Mouse (Mus musculus) CH12.LX (cell line): Measurements from ENCODE around the gene Rnf138rt1. TPM values are rescaled to one million over a fixed set of nuclear protein-coding genes. Genes with fewer than 3 reads are reported as not detected.

Experiments used
- DNase-seq: peaks from one replicate; pipeline ENCODE4 v3.0.0-alpha.2; 2013; ENCODE audit errors: extremely low read depth
- H3K27ac ChIP-seq: 2 replicates; pipeline ENCODE4 v1.5.1; 2012; ENCODE audit warnings: low read depth, mild to moderate bottlenecking, control low read depth, moderate library complexity; ENCODE audit not compliant: insufficient read depth
- H3K27me3 ChIP-seq: replicated peaks from 2 replicates; pipeline ENCODE3; 2012; ENCODE audit warnings: inconsistent platforms
- H3K36me3 ChIP-seq, 2 experiments: replicated peaks in 1 of 2; 2 replicates each; pipeline versions ENCODE3 to v1.6.1; 2012; ENCODE audit warnings: inconsistent platforms in 1 of 2, low read length in 1 of 2, mild to moderate bottlenecking in 1 of 2, mixed read lengths in 1 of 2, moderate library complexity in 1 of 2; ENCODE audit not compliant: control insufficient read depth in 1 of 2, insufficient read depth in 1 of 2
- H3K4me1 ChIP-seq, 2 experiments: 2 replicates each; pipeline ENCODE4 v1.6.1; 2012; ENCODE audit warnings: inconsistent platforms in 1 of 2, moderate library complexity in 1 of 2; ENCODE audit not compliant: insufficient read depth in 2 of 2, control insufficient read depth in 1 of 2
- H3K4me2 ChIP-seq: 2 replicates; pipeline ENCODE4 v1.6.1; 2012; ENCODE audit warnings: low read depth, mild to moderate bottlenecking, control low read depth; ENCODE audit not compliant: poor library complexity, insufficient read depth, severe bottlenecking
- H3K4me3 ChIP-seq, 3 experiments: fragments of 150-350 bp in 1 of 3; sonication (generic) in 1 of 3; replicated peaks in 1 of 3; 2 replicates each; pipeline versions ENCODE3 to v1.5.1; 2011 to 2012; ENCODE audit warnings: low read depth in 2 of 3, low read length in 2 of 3, mild to moderate bottlenecking in 2 of 3, moderate library complexity in 2 of 3, control low read depth in 1 of 3, improper control_type of control experiment in 1 of 3, inconsistent platforms in 1 of 3, mixed read lengths in 1 of 3; ENCODE audit not compliant: poor library complexity in 1 of 3
- H3K79me2 ChIP-seq: replicated peaks from 2 replicates; pipeline ENCODE4 v1.6.1; 2012; ENCODE audit warnings: mild to moderate bottlenecking, moderate library complexity; ENCODE audit not compliant: control insufficient read depth, poor library complexity, insufficient read depth, severe bottlenecking; ENCODE audit errors: extremely low read depth
- H3K9ac ChIP-seq: 2 replicates; pipeline ENCODE4 v1.6.1; 2012; ENCODE audit warnings: low read depth, mild to moderate bottlenecking, control low read depth, moderate library complexity; ENCODE audit not compliant: insufficient read depth
- H3K9me3 ChIP-seq: replicated peaks from 2 replicates; pipeline ENCODE3; 2012; ENCODE audit warnings: low read length, inconsistent platforms, mixed read lengths
- BHLHE40 ChIP-seq: IDR thresholded peaks from 2 replicates; pipeline ENCODE4 v1.6.1; 2011; ENCODE audit warnings: mild to moderate bottlenecking, low read depth, low read length, improper control_type of control experiment
- E2F4 ChIP-seq: IDR thresholded peaks from 2 replicates; pipeline ENCODE4 v1.6.1; 2011; ENCODE audit warnings: low read depth, low read length, improper control_type of control experiment; ENCODE audit not compliant: insufficient replicate concordance
- ELF1 ChIP-seq: IDR thresholded peaks from 2 replicates; pipeline ENCODE4 v1.6.1; 2014; ENCODE audit warnings: low read depth, mild to moderate bottlenecking, inconsistent platforms, low read length, improper control_type of control experiment
- ETS1 ChIP-seq: conservative IDR thresholded peaks from 2 replicates; pipeline ENCODE4 v1.6.1; 2012; ENCODE audit warnings: low read depth, mild to moderate bottlenecking, inconsistent platforms, low read length, improper control_type of control experiment, moderate library complexity
- GABPA ChIP-seq: IDR thresholded peaks from 2 replicates; pipeline ENCODE4 v1.6.1; 2012; ENCODE audit warnings: low read depth, low read length, improper control_type of control experiment, inconsistent platforms; ENCODE audit not compliant: insufficient replicate concordance
- IRF4 ChIP-seq: IDR thresholded peaks from 2 replicates; pipeline ENCODE4 v1.6.1; 2014; ENCODE audit warnings: low read depth, mild to moderate bottlenecking, inconsistent platforms, low read length, improper control_type of control experiment
- MAFK ChIP-seq: IDR thresholded peaks from 2 replicates; pipeline ENCODE4 v1.6.1; 2011; ENCODE audit warnings: low read length, improper control_type of control experiment; ENCODE audit not compliant: insufficient replicate concordance
- MAX ChIP-seq: IDR thresholded peaks from 2 replicates; pipeline ENCODE4 v1.6.1; 2011; ENCODE audit warnings: low read length, improper control_type of control experiment
- MAZ ChIP-seq: IDR thresholded peaks from 2 replicates; pipeline ENCODE4 v1.6.1; 2012; ENCODE audit warnings: low read depth, mild to moderate bottlenecking, inconsistent platforms, low read length, improper control_type of control experiment, moderate library complexity
- MEF2A ChIP-seq: IDR thresholded peaks from 2 replicates; pipeline ENCODE4 v1.6.1; 2014; ENCODE audit warnings: low read depth, mild to moderate bottlenecking, inconsistent platforms, low read length, improper control_type of control experiment, borderline replicate concordance
- MXI1 ChIP-seq: IDR thresholded peaks from 2 replicates; pipeline ENCODE4 v1.6.1; 2011; ENCODE audit warnings: mild to moderate bottlenecking, low read depth, low read length, improper control_type of control experiment
- MYC ChIP-seq: IDR thresholded peaks from 2 replicates; pipeline ENCODE4 v1.6.1; 2011; ENCODE audit warnings: low read depth, mild to moderate bottlenecking, improper control_type of control experiment, low read length
- NELFE ChIP-seq: IDR thresholded peaks from 2 replicates; pipeline ENCODE4 v1.6.1; 2011; ENCODE audit warnings: low read depth, low read length, improper control_type of control experiment
- NRF1 ChIP-seq: IDR thresholded peaks from 2 replicates; pipeline ENCODE4 v1.6.1; 2014; ENCODE audit warnings: low read depth, mild to moderate bottlenecking, inconsistent platforms, low read length, improper control_type of control experiment, moderate library complexity
- PAX5 ChIP-seq: IDR thresholded peaks from 2 replicates; pipeline ENCODE4 v1.6.1; 2012; ENCODE audit warnings: low read length, inconsistent platforms, mixed read lengths
- POLR2A ChIP-seq: IDR thresholded peaks from 2 replicates; pipeline ENCODE4 v1.6.1; 2011; ENCODE audit warnings: low read depth, mild to moderate bottlenecking, improper control_type of control experiment, low read length
- POLR2AphosphoS2 ChIP-seq: IDR thresholded peaks from 2 replicates; pipeline ENCODE4 v1.6.1; 2011; ENCODE audit warnings: low read depth, low read length, improper control_type of control experiment
- RAD21 ChIP-seq: IDR thresholded peaks from 2 replicates; pipeline ENCODE4 v1.6.1; 2011; ENCODE audit warnings: low read depth, mild to moderate bottlenecking, low read length, improper control_type of control experiment, moderate library complexity
- RCOR1 ChIP-seq: conservative IDR thresholded peaks from 2 replicates; pipeline ENCODE4 v1.6.1; 2012; ENCODE audit warnings: low read depth, mild to moderate bottlenecking, inconsistent platforms, low read length, improper control_type of control experiment
- SIN3A ChIP-seq: IDR thresholded peaks from 2 replicates; pipeline ENCODE4 v1.6.1; 2012; ENCODE audit warnings: low read length, improper control_type of control experiment, inconsistent platforms
- TBP ChIP-seq: conservative IDR thresholded peaks from 2 replicates; pipeline ENCODE4 v1.6.1; 2011; ENCODE audit warnings: low read depth, low read length, improper control_type of control experiment
- USF2 ChIP-seq: conservative IDR thresholded peaks from 2 replicates; pipeline ENCODE4 v1.6.1; 2011; ENCODE audit warnings: low read depth, low read length, improper control_type of control experiment
- ZC3H11A ChIP-seq: IDR thresholded peaks from 2 replicates; pipeline ENCODE4 v1.6.1; 2012; ENCODE audit warnings: low read depth, mild to moderate bottlenecking, inconsistent platforms, low read length, improper control_type of control experiment
- ZKSCAN1 ChIP-seq: IDR thresholded peaks from 2 replicates; pipeline ENCODE4 v1.6.1; 2012; ENCODE audit warnings: low read depth, inconsistent platforms, low read length, improper control_type of control experiment, borderline replicate concordance
- ZMIZ1 ChIP-seq: IDR thresholded peaks from 2 replicates; pipeline ENCODE4 v1.6.1; 2012; ENCODE audit warnings: low read depth, mild to moderate bottlenecking, inconsistent platforms, low read length, improper control_type of control experiment
- ZNF384 ChIP-seq: IDR thresholded peaks from 2 replicates; pipeline ENCODE4 v1.6.1; 2012; ENCODE audit warnings: low read depth, low read length, improper control_type of control experiment, inconsistent platforms
- dilution Hi-C: fragments of 300-500 bp; cut with MboI; formaldehyde crosslinking; loops from 2 replicates; pipeline ENCODE4 v1.14.3; 2020; ENCODE audit warnings: low sequenced_read_pairs; ENCODE audit not compliant: extremely low pct_unique_long_range_greater_than_20kb, extremely low pct_ligation_motif_present
- in situ Hi-C: fragments of 300-500 bp; cut with MboI; formaldehyde crosslinking; loops from 3 replicates; pipeline ENCODE4 v1.14.3; 2019; ENCODE audit warnings: low sequenced_read_pairs, low pct_ligation_motif_present, low pct_unique_long_range_greater_than_20kb, mixed read lengths
- polyA plus RNA-seq: library from polyadenylated mRNA; unstranded; fragments of >175 nt; gene quantifications from 2 replicates; pipeline ENCODE4 v1.2.1, GENCODE M21; 2012; ENCODE audit warnings: low read depth; ENCODE audit not compliant: insufficient read length
- total RNA-seq, 2 experiments: library from RNA; depleted of rRNA; stranded (reverse); fragments of 300-350 nt in 1 of 2; fragments of >200 nt in 1 of 2; gene quantifications; 2 replicates each; pipeline ENCODE4 v1.2.3; 2012 to 2014

Rnf138rt1 gene
- total and polyA plus RNA-seq, 3 experiments, result not detected

- Histone ChIP-seq H3K4me1 (no peaks in the 10 kb centered on the region), H3K4me2 (no peak overlapping the region), H3K4me3 (no peak overlapping the region), H3K27ac (no peak overlapping the region), H3K79me2 (no peaks in the 10 kb centered on the region), H3K9me3 (no peaks in the 10 kb centered on the region), H3K9ac (no peak overlapping the region), H3K36me3 (no peaks in the 10 kb centered on the region), H3K27me3 (no peaks in the 10 kb centered on the region)
- no peak for DNase-seq
- dilution Hi-C loops (no loop called here), in situ Hi-C loops (no loop called here)
- no peak for TF ChIP-seq GABPA
- no peak for TF ChIP-seq MXI1
- TF ChIP-seq MAZ, result no peak
- no peak for TF ChIP-seq BHLHE40
- no peak for TF ChIP-seq ELF1
- no peak for TF ChIP-seq POLR2AphosphoS2
- no peak for TF ChIP-seq MYC
- TF ChIP-seq E2F4, result no peak
- no peak for TF ChIP-seq ZKSCAN1
- no peak for TF ChIP-seq MAFK
- no peak for TF ChIP-seq TBP
- TF ChIP-seq ZMIZ1, result no peak
- no peak for TF ChIP-seq ETS1
- no peak for TF ChIP-seq RCOR1
- no peak for TF ChIP-seq NRF1
- no peak for TF ChIP-seq MAX
These were observed 5.2 kb upstream of the Rnf138rt1 start for GRCm38 (mm10) chrX:163766290-163766689.

- TF ChIP-seq MXI1 (no peak), ZC3H11A (no peak), ZMIZ1 (no peak), PAX5 (no peak), MEF2A (no peak), NELFE (no peak), IRF4 (no peak), USF2 (no peak), ZKSCAN1 (no peak), RAD21 (no peak), POLR2AphosphoS2 (no peak), ELF1 (no peak), ETS1 (no peak), SIN3A (no peak), MAX (no peak), ZNF384 (no peak), POLR2A (no peak), MYC (no peak), BHLHE40 (no peak)
- H3K4me1 ChIP-seq, result no peaks in the 10 kb centered on the region
- H3K79me2 ChIP-seq, result no peaks in the 10 kb centered on the region
- H3K27me3 ChIP-seq, result no peaks in the 10 kb centered on the region
- no peaks in the 10 kb centered on the region for H3K9me3 ChIP-seq
- no peak overlapping the region for H3K4me3 ChIP-seq
- DNase-seq, result no peak
- H3K4me2 ChIP-seq, result no peak overlapping the region
- no peak overlapping the region for H3K9ac ChIP-seq
- H3K27ac ChIP-seq, result no peak overlapping the region
- dilution Hi-C loops, result no loop called here
- in situ Hi-C loops, result no loop called here
- no peaks in the 10 kb centered on the region for H3K36me3 ChIP-seq
These were observed 303 bp upstream of the Rnf138rt1 start for GRCm38 (mm10) chrX:163761435-163761828.
